Mouse (Mus musculus) E14TG2a.4 (cell line): ENCODE data around the gene Psmb10.

Experiments used
- CTCF ChIP-seq: conservative IDR thresholded peaks from 2 replicates; pipeline ENCODE4 v1.5.1; 2014; ENCODE audit warnings: low read length
- NANOG ChIP-seq: IDR thresholded peaks from 2 replicates; pipeline ENCODE4 v1.6.1; 2014; ENCODE audit warnings: borderline replicate concordance, low read length, mixed read lengths

DNA sequence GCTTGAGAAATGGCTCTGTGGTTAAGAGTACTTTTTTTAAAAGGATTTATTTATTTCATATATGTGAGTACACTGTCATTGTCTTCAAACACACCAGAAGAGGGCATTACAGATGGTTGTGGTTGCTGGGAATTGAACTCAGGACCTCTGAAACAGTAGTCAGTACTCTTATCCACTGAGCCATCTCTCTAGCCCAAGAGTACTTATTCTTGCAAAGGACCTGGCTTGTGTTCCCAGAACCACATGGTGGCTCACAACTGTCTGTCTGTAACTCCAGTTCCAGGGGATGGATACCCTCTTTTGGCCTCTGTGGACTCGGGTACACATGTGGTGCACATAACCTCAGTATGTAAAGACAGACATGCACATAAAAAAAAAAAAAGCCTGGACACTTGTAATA is 31.1 kb upstream of the Psmb10 start:
- TF ChIP-seq CTCF (no peak), NANOG (no peak)
